Mouse (Mus musculus) liver, adult 2 months (tissue): ENCODE results near the gene Mylk2. TPM values are rescaled to one million over a fixed set of nuclear protein-coding genes. Genes with fewer than 3 reads are reported as not detected.

ENCODE experiments used
- DNase-seq: peaks from one replicate; pipeline ENCODE4 v3.0.0-alpha.2; 2011; ENCODE audit warnings: low read depth, low spot score; ENCODE audit errors: extremely low read depth
- H3K27ac ChIP-seq: fragments of 200-500 bp; replicated peaks from 2 replicates; pipeline ENCODE4 v1.5.1; 2012; ENCODE audit warnings: low read depth, mild to moderate bottlenecking, control low read depth, inconsistent platforms, low read length; ENCODE audit not compliant: insufficient read depth
- H3K27me3 ChIP-seq: fragments of 200-500 bp; 2 replicates; pipeline ENCODE4 v1.6.1; 2012; ENCODE audit warnings: mild to moderate bottlenecking, moderate library complexity, low read length, inconsistent platforms; ENCODE audit not compliant: control insufficient read depth, insufficient read depth
- H3K36me3 ChIP-seq: fragments of 200-500 bp; 2 replicates; pipeline ENCODE4 v1.6.1; 2012; ENCODE audit warnings: low read length, inconsistent platforms; ENCODE audit not compliant: control insufficient read depth, insufficient read depth
- H3K4me1 ChIP-seq: fragments of 200-500 bp; 2 replicates; pipeline ENCODE4 v1.6.1; 2011; ENCODE audit warnings: low read length; ENCODE audit not compliant: control insufficient read depth, insufficient read depth
- H3K4me3 ChIP-seq: fragments of 200-500 bp; 2 replicates; pipeline ENCODE4 v1.5.1; 2011; ENCODE audit warnings: low read depth, mild to moderate bottlenecking, control low read depth, low read length, moderate library complexity; ENCODE audit not compliant: insufficient read depth
- H3K79me2 ChIP-seq: fragments of 200-500 bp; 2 replicates; pipeline ENCODE4 v1.6.1; 2012; ENCODE audit warnings: inconsistent platforms, mild to moderate bottlenecking, low read length, moderate library complexity; ENCODE audit not compliant: control insufficient read depth, insufficient read depth
- H3K9ac ChIP-seq: fragments of 200-500 bp; 2 replicates; pipeline ENCODE4 v1.6.1; 2012; ENCODE audit warnings: low read depth, mild to moderate bottlenecking, control low read depth, inconsistent platforms, low read length
- CTCF ChIP-seq: fragments of 200-500 bp; IDR thresholded peaks from 2 replicates; pipeline ENCODE4 v1.5.1; 2011; ENCODE audit warnings: low read depth, low read length, control low read depth
- POLR2A ChIP-seq: fragments of 200-500 bp; IDR thresholded peaks from 2 replicates; pipeline ENCODE4 v1.6.1; 2011; ENCODE audit warnings: low read length, control low read depth; ENCODE audit not compliant: insufficient read depth; ENCODE audit errors: extremely low read depth
- WGBS: fragments of 180-500 bp; shearing (Covaris S2); methylation state at CpG from one replicate; pipeline ENCODE4 v1.1.7; 2018; 5-methylcytosine and 5-hydroxymethylcytosine counted together
- polyA plus RNA-seq: library from polyadenylated mRNA; depleted of rRNA; stranded (reverse); fragments of >200 nt; gene quantifications from 2 replicates; pipeline ENCODE4 v1.2.3, GENCODE M21; 2012
- total RNA-seq: library from RNA; depleted of rRNA; stranded (reverse); fragments of >200 nt; gene quantifications from 2 replicates; pipeline ENCODE4 v1.2.3, GENCODE M21; 2014

The Mylk2 gene
- total and polyA plus RNA-seq, 2 experiments, result 0.09 TPM; not detected in 1

GRCm38 (mm10) chr2:152901296-152901695 lies 9.9 kb upstream of the Mylk2 start:
- no peak for TF ChIP-seq POLR2A
- DNase-seq, result no peak

GRCm38 (mm10) chr2:152902658-152903057 lies 8.5 kb upstream of the Mylk2 start:
- no peak overlapping the region for H3K4me3 ChIP-seq
- no peaks in the 10 kb centered on the region for H3K27me3 ChIP-seq
- H3K27ac ChIP-seq, result no peak overlapping the region
- H3K9ac ChIP-seq, result no peak overlapping the region
- no peaks in the 10 kb centered on the region for H3K36me3 ChIP-seq
- TF ChIP-seq CTCF (no peak), POLR2A (no peak)
- H3K79me2 ChIP-seq, result no peaks in the 10 kb centered on the region
- no peak for DNase-seq
- 63% methylated on average over 3 of the region's 3 CpGs for WGBS
- no peaks in the 10 kb centered on the region for H3K4me1 ChIP-seq

More at GRCm38 (mm10) chr2:152901296-152901695, 9.9 kb upstream of the Mylk2 start:
- Histone ChIP-seq H3K27ac (no peak overlapping the region), H3K4me1 (no peaks in the 10 kb centered on the region), H3K27me3 (no peaks in the 10 kb centered on the region), H3K36me3 (no peaks in the 10 kb centered on the region), H3K4me3 (no peak overlapping the region), H3K79me2 (no peaks in the 10 kb centered on the region), H3K9ac (no peak overlapping the region)
- WGBS, result 92% methylated on average over 15 of the region's 15 CpGs

GRCm38 (mm10) chr2:152903586-152903985 lies 7.6 kb upstream of the Mylk2 start:
- no peaks in the 10 kb centered on the region for H3K36me3 ChIP-seq
- no peaks in the 10 kb centered on the region for H3K79me2 ChIP-seq
- DNase-seq, result no peak
- TF ChIP-seq CTCF, result no peak
- no peak for TF ChIP-seq POLR2A
- H3K27me3 ChIP-seq, result no peaks in the 10 kb centered on the region
- H3K4me3 ChIP-seq, result no peak overlapping the region
- 83% methylated on average over 4 of the region's 4 CpGs for WGBS
- H3K9ac ChIP-seq, result no peak overlapping the region
- H3K27ac ChIP-seq, result no peak overlapping the region
- H3K4me1 ChIP-seq, result no peaks in the 10 kb centered on the region

- Histone ChIP-seq H3K9ac (no peak overlapping the region), H3K27me3 (no peaks in the 10 kb centered on the region), H3K79me2 (no peaks in the 10 kb centered on the region), H3K36me3 (no peaks in the 10 kb centered on the region), H3K27ac (no peak overlapping the region), H3K4me1 (no peaks in the 10 kb centered on the region), H3K4me3 (no peak overlapping the region)
- DNase-seq, result no peak
- TF ChIP-seq CTCF (no peak), POLR2A (no peak)
- WGBS, result 67% methylated on average over 5 of the region's 5 CpGs
These were observed 7.0 kb upstream of the Mylk2 start for GRCm38 (mm10) chr2:152904127-152904643.

GRCm38 (mm10) chr2:152905036-152905829 lies 5.9 kb upstream of the Mylk2 start:
- Histone ChIP-seq H3K27me3 (no peaks in the 10 kb centered on the region), H3K4me3 (no peak overlapping the region), H3K9ac (no peak overlapping the region), H3K4me1 (no peaks in the 10 kb centered on the region), H3K79me2 (no peaks in the 10 kb centered on the region), H3K27ac (no peak overlapping the region), H3K36me3 (no peaks in the 10 kb centered on the region)
- TF ChIP-seq POLR2A (no peak), CTCF (no peak)
- WGBS, result 63% methylated on average over 11 of the region's 11 CpGs
- no peak for DNase-seq

- no peak overlapping the region for H3K9ac ChIP-seq
- no peaks in the 10 kb centered on the region for H3K79me2 ChIP-seq
- TF ChIP-seq CTCF (no peak), POLR2A (no peak)
- DNase-seq, result no peak
- 66% methylated on average over 9 of the region's 9 CpGs for WGBS
- no peaks in the 10 kb centered on the region for H3K27me3 ChIP-seq
- H3K4me3 ChIP-seq, result no peak overlapping the region
- H3K36me3 ChIP-seq, result no peaks in the 10 kb centered on the region
- H3K4me1 ChIP-seq, result no peaks in the 10 kb centered on the region
- H3K27ac ChIP-seq, result no peak overlapping the region
These were observed 4.7 kb upstream of the Mylk2 start for GRCm38 (mm10) chr2:152906274-152907037.
